Mouse (Mus musculus): Measurements from ENCODE around the gene Myo1g. TPM values are rescaled to one million over a fixed set of nuclear protein-coding genes. Genes with fewer than 3 reads are reported as not detected.

Myo1g gene
- polyA plus RNA-seq (2014; fragmentation: Illumina TruSeq; extraction: RNeasy Lipid Tissue Mini Kit (QIAGEN cat#74804); ENCODE audit: low read depth, low replicate concordance) = 0.11 TPM

GRCm38 (mm10) chr11:6520507-6521173 lies at the start of gene Myo1g:
Gene Myo1g (minus strand): TSS chr11:6520965.

DNA sequence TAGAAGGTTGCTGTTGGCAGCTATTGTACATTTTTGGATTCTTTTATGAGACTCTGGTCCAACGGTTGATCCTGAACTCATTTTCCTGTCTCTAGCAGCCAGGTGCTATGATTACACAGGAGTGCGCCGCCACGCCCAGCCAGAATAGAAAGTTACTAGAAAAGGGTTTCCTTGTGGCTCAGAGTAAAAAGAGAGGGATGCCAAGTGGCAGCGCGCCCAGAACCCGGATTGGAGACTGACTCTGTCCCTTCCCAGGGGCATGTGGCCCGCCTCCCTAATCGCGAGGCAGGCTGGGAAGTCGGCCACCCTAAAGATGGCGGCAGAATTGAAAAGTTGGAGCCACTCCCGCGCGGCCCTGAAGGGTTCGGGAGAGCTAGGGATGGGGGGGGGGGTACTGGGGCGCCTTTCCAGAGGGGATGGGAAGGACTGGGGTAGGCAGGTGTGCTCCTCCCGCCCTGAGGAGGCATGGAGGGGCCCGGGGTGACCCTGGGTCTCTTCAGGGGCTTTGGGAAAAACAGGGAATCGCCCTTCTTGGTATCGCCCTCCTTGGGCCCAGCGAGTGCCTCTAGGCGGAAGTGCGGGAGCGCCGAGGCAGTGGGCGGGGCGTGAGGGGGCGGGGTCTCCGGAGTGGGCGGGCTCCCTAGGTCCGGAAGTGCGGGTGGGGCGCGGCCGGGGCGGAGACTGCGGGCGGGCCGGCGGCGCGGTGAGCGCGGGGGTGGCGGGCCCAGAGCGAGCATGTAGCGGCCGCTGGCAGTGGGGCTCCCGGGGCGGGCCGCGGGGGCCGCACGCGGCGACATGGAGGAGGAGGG lies 25.6 kb upstream of the Myo1g start, which contains the start of gene Ccm2:
Gene Ccm2 (plus strand): TSS at position 683 of the 809 bp plus-strand sequence.

GRCm38 (mm10) chr11:6475867-6476484 lies 44.8 kb downstream of the Myo1g start, which contains the start of gene Purb:
Gene Purb (minus strand): TSS chr11:6475917.

Other genes with a start within 250 kb of the Myo1g start
- 24.4 TPM for gene Tmed4, start 246.1 kb downstream of the Myo1g start, polyA plus RNA-seq (2014; fragmentation: Illumina TruSeq; extraction: RNeasy Lipid Tissue Mini Kit (QIAGEN cat#74804); ENCODE audit: low read depth, low replicate concordance)
- 25.2 TPM for gene Ogdh, start 229.3 kb downstream of the Myo1g start, polyA plus RNA-seq (2014; fragmentation: Illumina TruSeq; extraction: RNeasy Lipid Tissue Mini Kit (QIAGEN cat#74804); ENCODE audit: low read depth, low replicate concordance)
- gene Zmiz2, start 131.9 kb downstream of the Myo1g start, polyA plus RNA-seq (2014; fragmentation: Illumina TruSeq; extraction: RNeasy Lipid Tissue Mini Kit (QIAGEN cat#74804); ENCODE audit: low read depth, low replicate concordance) = 0.56 TPM
- 924 TPM for gene Ppia, start 105.5 kb downstream of the Myo1g start, polyA plus RNA-seq (2014; fragmentation: Illumina TruSeq; extraction: RNeasy Lipid Tissue Mini Kit (QIAGEN cat#74804); ENCODE audit: low read depth, low replicate concordance)
- gene H2afv, start 76.5 kb downstream of the Myo1g start, polyA plus RNA-seq (2014; fragmentation: Illumina TruSeq; extraction: RNeasy Lipid Tissue Mini Kit (QIAGEN cat#74804); ENCODE audit: low read depth, low replicate concordance) = 7.8 TPM
- gene Purb, start 45.0 kb downstream of the Myo1g start, polyA plus RNA-seq (2014; fragmentation: Illumina TruSeq; extraction: RNeasy Lipid Tissue Mini Kit (QIAGEN cat#74804); ENCODE audit: low read depth, low replicate concordance) = 25.3 TPM
- 2.6 TPM for gene Ccm2, start 25.9 kb upstream of the Myo1g start, polyA plus RNA-seq (2014; fragmentation: Illumina TruSeq; extraction: RNeasy Lipid Tissue Mini Kit (QIAGEN cat#74804); ENCODE audit: low read depth, low replicate concordance)
- gene Nacad, start 85.1 kb upstream of the Myo1g start, polyA plus RNA-seq (2014; fragmentation: Illumina TruSeq; extraction: RNeasy Lipid Tissue Mini Kit (QIAGEN cat#74804); ENCODE audit: low read depth, low replicate concordance) = not detected
- 2.3 TPM for gene Tbrg4, start 105.1 kb upstream of the Myo1g start, polyA plus RNA-seq (2014; fragmentation: Illumina TruSeq; extraction: RNeasy Lipid Tissue Mini Kit (QIAGEN cat#74804); ENCODE audit: low read depth, low replicate concordance)
- not detected for gene Wap, start 117.7 kb upstream of the Myo1g start, polyA plus RNA-seq (2014; fragmentation: Illumina TruSeq; extraction: RNeasy Lipid Tissue Mini Kit (QIAGEN cat#74804); ENCODE audit: low read depth, low replicate concordance)
- not detected for gene Ramp3, start 137.6 kb upstream of the Myo1g start, polyA plus RNA-seq (2014; fragmentation: Illumina TruSeq; extraction: RNeasy Lipid Tissue Mini Kit (QIAGEN cat#74804); ENCODE audit: low read depth, low replicate concordance)

All from liver, adult 10 weeks (tissue).